Mouse (Mus musculus): ENCODE results near the gene Gatd1.

The Gatd1 gene

GRCm38 (mm10) chr7:141391625-141392551 is 22.0 kb downstream of the Gatd1 start, which contains the start of gene Taldo1:
Gene Taldo1 (plus strand): TSS chr7:141392199.
- DNase-seq (ENCODE audit: low read depth, low spot score): peak; percentile 81

- DNase-seq (ENCODE audit: low read depth, low spot score): no peak
Measured at GRCm38 (mm10) chr7:141390326-141391259, 23.3 kb downstream of the Gatd1 start.

- DNase-seq (ENCODE audit: low read depth, low spot score): no peak
Measured at GRCm38 (mm10) chr7:141388487-141389109, 25.3 kb downstream of the Gatd1 start.

- DNase-seq (ENCODE audit: low read depth, low spot score): no peak
Measured at GRCm38 (mm10) chr7:141387807-141388486, 26.0 kb downstream of the Gatd1 start.

DNA sequence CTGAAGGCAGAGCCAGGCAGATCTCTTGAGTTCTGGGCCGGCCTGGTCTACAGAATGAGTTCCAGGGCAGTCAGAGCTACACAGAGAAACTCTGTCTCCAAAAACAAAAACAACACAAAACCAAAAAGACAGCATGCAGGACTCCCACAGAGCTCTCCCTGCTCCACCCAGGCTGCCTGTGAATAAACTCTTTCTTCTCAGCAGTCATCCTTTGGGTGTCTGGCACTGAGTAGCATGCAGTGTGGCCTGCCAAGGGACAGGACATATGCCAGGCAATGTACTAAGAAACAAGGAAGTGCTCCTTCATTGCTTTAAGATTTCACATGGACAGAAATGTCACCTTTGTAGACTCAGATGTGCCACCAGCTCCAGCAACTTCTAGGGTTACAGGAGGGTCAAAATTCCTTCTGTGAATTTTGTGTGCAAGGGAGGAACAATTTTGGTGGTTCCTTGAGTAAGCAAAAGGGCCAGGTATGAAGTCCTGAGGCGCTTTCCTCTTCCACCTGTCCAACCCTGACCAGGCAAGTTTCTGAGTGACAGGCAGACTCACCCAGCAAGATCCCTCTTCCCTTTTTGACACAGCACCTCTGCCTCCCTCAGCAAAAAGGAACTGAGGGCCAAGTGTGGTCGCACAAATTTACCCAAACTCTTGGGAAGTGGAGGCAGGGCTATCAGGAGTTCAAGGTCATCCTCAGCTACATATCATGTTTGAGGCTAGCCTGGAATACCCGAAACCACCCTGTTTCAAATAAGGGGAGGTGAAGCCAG is 32.7 kb downstream of the Gatd1 start:
- no peak for DNase-seq (ENCODE audit: low read depth, low spot score)

- DNase-seq (ENCODE audit: low read depth, low spot score): no peak
Measured at GRCm38 (mm10) chr7:141379584-141379983, 34.4 kb downstream of the Gatd1 start.

DNA sequence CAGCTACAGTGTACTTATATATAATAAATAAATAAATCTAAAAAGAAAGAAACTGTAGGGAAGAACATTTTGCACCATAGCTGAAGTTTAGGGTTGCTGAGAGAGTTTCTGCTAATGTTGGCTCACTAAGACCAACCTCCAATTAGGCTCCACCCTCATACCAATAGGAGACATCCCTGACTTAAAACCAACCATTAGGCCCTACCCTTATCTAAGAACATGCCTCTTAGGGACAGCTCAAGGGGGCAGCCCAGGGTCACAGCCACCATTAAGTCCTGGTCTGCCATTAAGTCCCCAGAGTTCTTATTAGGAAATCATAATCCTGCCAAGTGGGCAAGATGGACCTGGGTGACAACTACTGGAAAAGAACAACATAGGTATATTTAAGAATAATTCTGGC is 39.5 kb downstream of the Gatd1 start:
- DNase-seq (ENCODE audit: low read depth, low spot score): no peak

- no peak for DNase-seq (ENCODE audit: low read depth, low spot score)
Measured at GRCm38 (mm10) chr7:141373611-141374010, 40.3 kb downstream of the Gatd1 start.

GRCm38 (mm10) chr7:141371942-141372595 is 41.9 kb downstream of the Gatd1 start:
- DNase-seq (ENCODE audit: low read depth, low spot score): no peak

DNA sequence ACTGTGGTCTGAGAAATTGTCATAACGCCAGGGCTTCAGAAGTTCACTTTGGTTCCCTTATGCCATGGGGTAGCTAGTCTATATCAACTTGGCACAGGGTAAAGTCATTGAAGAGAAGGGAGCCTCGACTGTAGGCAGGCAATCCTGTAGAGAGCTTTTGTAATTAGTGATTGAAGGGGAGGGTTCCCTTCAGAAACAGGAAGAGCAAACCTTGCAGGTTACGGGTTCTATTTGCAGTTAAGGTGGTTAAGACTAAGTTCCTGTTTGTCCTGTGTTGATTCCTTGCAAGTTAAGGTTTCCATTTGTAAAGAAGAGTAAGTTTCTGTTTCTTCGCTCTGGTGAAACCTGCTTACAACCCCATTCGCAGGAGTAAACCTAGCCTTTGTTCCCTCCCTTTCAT is 44.0 kb downstream of the Gatd1 start:
- DNase-seq (ENCODE audit: low read depth, low spot score): no peak

DNA sequence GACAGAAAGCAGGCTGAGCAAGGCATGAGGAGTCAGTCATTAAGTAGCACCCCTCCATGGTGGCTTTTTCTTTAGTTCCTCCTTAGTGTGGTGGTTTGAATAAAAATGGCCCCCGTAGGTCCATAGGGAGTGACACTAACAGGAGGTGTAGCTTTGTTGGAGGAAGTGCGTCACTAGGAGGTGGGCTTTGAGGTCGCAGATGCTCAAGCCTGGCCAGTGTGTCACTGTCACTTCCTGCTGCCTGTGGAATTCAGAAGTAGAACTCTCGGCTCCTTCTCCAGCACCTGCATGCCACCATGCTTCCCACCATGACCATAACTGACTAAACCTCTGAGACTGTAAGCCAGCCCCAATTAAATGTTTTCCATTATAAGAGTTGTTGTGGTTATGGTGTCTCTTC is 46.6 kb downstream of the Gatd1 start:
- no peak for DNase-seq (ENCODE audit: low read depth, low spot score)

- no peak for DNase-seq (ENCODE audit: low read depth, low spot score)
Measured at GRCm38 (mm10) chr7:141365049-141365445, 48.9 kb downstream of the Gatd1 start.

DNA sequence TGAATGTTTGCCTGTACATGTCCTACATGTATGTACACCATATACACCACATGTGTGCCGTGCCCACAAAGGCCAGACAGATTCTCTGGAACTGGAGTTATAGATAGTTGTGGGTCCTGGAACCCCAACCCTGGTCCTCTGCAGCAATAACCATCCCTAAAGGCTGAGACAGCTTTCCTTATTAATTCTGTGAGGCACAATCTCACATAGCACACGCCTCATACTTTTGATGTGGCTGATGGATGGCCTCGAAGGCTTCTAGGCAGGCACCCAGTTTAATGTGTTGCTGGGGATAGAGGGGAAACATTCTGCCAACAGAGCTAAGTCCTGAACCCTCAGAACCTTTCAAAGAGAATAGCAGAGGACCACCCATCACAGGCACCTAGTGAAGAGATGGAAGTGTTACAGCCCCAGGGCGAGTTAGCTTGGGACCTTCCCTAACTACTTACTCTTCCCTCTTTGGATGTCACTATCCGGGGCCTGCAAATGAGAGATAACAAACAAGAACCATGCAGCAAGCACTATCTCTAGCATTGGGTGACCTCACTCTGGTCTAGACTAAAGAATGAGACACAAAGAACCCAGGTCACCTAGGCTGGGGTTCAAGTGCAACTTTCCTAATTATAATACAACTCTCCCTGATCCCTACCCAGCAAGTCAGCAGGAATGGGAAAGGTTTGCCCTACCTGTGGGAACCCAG is 49.4 kb downstream of the Gatd1 start:
- no peak for DNase-seq (ENCODE audit: low read depth, low spot score)

DNA sequence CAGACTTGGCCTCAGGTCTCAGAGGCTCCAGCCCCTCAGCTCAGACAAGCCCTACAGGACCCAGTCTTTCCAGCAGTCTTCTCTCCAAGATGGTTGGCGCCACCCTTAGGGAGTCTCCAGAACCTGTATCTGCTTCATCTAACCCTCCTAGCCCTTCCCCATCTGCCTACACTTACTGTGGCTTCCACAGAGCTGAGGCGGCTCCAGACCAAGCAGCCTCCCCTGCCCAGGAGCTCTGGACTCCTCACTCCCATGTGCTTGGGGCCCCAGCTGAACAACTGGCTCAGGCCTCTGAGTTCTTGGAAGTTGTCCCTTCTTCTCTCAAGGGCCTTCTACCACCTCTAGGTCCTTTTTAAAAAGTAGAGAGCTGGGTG is 50.2 kb downstream of the Gatd1 start:
- DNase-seq (ENCODE audit: low read depth, low spot score): no peak

- DNase-seq (ENCODE audit: low read depth, low spot score): peak; percentile 60
Measured at GRCm38 (mm10) chr7:141363106-141363751, 50.7 kb downstream of the Gatd1 start.

- DNase-seq (ENCODE audit: low read depth, low spot score): no peak
Measured at GRCm38 (mm10) chr7:141361510-141361909, 52.4 kb downstream of the Gatd1 start.
